Mouse (Mus musculus): ENCODE data around the gene Olfr548-ps1.
"Not testable (repeated sequence)": the region's sequence is repeated elsewhere in the genome, so short reads cannot be mapped to it uniquely, and the experiment has no call there.

The Olfr548-ps1 gene

DNA sequence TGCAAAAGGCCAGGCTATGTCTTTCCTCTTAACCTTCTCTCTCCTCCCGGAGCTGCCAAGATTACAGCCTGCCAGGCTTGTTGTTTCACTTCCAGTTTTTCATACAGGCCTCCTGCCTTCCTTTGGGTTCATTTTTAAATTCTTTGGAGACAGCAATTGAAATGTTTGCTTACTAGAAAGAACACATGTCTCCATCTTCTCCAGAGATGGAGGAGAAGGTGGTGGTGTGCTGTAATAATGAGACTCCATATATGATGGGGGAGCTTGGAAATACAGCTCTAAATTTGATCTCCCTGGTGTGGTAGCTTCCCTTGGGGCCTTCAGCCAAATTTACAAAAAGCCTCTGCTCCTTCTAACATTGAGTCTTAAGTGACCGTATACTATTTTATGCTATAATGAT lies at the start of gene Olfr548-ps1:
Gene Olfr548-ps1 (plus strand): TSS at position 301 of the 400 bp plus-strand sequence.
- DNase-seq (ENCODE audit: low read depth, low spot score): no peak

DNA sequence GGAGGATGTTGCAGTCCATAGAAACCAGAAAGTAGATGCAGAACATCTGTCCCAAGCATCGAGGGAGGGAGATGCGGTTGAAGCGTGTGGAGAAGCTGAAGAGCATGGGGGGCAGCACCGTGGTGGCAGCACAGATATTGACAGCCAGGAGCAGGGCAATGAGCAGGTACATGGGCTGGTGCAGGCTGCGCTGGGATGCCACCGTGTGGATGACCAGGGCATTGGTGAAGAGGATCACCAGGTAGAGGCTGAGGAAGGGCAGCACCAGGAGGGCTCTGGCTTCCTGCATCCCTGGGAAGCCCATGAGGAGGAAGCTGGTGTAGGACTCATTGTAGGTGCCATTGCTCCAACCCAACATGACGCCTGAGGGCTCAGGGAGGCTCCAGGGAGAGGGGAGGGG lies 46.3 kb upstream of the Olfr548-ps1 start:
- not testable (repeated sequence) for DNase-seq (ENCODE audit: low read depth, low spot score)

DNA sequence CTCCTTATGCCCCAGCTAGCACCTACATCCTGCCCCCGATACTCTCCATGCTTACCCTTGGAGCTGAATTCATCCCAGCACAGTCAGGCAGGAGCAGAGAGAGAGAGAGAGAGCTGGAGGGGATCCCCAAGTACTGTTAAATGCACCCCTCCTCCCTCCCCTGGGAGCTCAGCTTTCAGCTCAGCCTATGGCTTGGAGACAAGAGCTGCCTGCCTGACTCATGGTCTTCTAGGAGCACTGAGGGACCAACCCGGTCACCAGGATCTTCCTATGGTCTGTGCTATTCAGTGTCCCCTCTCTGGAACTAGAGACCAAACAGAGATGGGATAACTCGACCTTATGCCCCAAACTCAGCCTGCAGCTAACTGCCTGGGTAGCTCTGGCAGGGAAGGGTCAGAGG lies 41.2 kb upstream of the Olfr548-ps1 start, which contains the start of gene Olfr545:
Gene Olfr545 (minus strand): TSS at position 101 of the 400 bp plus-strand sequence.
- no peak for DNase-seq (ENCODE audit: low read depth, low spot score)

DNA sequence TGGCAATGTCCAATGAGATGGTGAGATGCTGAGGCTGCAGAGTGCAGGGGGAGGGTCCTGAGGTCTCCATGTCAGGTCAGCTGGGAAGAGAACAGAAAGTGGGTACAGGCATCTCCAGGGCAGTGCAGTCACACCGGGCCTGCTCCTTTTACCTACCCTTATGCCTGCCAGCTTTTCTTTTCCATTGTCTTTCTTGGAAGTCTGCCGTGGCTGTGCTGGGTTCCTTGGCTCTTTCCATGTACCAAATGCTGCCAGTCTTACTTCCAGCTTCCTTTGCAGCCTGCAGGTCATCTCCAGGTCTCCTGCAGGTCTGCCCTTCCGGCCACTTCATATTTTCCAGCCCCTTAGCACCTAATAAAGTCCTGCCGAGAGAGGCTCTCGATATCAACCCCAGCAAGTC lies 38.7 kb upstream of the Olfr548-ps1 start:
- DNase-seq (ENCODE audit: low read depth, low spot score): no peak

DNA sequence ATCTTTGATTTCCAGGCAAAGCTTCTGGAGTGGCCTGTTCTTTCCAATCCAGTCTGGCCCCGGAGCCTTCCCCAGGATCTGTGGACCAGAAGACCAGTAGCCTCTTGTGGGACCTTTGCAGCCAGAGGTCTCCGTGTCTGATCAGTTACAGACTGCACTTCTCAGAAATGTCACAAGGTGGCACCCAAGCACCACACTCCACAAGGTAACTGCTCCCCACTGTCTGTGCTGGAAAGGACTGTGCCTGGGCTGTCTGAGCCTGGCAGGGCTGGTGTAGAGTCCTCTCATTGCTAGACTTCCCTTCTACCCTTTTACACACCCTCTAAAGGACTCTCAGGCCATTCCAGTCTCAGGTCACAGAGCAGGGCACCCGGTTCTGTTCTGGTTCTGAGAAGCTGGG lies 33.8 kb upstream of the Olfr548-ps1 start:
- peak; percentile 74 for DNase-seq (ENCODE audit: low read depth, low spot score)

DNA sequence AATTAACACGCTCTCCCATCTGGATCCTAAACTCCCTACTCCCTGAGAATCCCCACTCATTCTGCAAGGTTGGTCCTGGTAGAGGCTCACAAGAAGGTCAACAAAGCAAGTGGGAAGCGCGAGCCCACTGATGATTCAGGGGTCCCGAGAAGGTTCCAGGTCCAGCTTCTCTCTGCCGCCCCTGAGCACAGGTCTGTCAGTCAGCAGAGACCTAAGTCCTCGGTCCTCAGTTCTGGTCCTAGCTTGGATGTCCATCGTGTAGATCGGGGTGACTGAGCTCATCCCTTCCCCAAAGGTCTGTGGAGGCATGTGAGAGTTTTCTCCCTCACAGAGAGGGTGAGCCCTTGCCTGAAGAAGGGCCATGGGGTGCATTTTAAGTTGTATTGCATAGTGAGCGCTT lies 32.6 kb upstream of the Olfr548-ps1 start:
- DNase-seq (ENCODE audit: low read depth, low spot score): no peak

DNA sequence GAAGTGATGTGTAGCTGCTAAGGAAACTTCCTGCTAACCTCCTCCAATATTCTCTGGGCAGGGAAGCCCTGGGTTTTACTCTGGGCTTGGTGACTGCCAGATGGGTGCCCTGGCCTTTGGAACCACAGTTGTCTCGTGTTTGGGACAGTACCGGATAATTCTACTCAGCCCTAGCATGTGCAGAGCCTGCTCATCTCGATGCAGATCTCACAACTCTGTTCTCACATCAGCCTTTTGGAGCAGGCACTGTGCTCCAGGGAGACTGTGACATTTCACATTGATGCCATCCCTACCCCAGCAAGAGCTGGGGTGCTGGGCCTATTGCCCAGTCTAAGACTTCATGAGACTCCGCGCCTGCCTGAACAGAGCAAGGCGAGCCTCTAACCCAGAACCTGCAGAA lies 32.0 kb upstream of the Olfr548-ps1 start:
- no peak for DNase-seq (ENCODE audit: low read depth, low spot score)

DNA sequence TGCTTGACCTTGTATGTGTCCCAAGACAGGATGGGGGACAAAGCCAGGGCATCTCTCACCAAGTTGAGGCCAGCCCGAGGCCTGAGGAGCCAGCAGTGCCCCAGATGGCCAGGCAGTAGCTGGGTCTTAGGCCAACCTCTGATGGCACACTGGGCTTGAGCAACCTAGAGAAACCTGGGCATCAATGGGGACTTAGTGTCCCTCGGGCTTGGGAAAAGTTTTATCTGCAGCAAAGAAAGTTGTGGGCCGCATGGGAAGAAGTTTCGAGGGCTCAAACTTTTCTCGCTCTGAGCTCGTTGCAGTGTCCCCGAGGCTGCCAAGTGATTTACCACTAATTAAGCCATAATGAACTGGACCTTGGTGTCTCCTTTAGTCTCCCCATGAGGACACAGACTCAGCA lies 31.0 kb upstream of the Olfr548-ps1 start:
- DNase-seq (ENCODE audit: low read depth, low spot score): no peak

DNA sequence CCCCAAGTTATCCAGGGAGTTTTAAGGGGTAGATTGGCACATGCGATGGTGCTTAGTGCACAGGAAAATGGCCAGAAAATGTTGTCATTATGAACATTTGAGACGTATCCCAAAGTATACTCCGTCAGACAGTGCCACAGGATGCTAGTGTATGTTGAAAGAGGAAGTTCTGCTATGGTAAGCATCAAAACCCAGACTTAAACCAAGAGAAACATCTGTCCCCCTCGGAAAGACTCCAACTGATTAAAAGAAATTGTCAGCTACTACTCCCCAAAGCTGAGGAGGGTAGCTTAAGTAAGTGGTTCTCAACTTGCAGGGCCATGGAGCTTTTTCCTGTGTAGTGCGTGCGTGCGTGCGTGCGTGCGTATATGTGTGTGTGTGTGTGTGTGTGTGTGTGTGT lies 28.8 kb upstream of the Olfr548-ps1 start:
- peak; percentile 16 for DNase-seq (ENCODE audit: low read depth, low spot score)

DNA sequence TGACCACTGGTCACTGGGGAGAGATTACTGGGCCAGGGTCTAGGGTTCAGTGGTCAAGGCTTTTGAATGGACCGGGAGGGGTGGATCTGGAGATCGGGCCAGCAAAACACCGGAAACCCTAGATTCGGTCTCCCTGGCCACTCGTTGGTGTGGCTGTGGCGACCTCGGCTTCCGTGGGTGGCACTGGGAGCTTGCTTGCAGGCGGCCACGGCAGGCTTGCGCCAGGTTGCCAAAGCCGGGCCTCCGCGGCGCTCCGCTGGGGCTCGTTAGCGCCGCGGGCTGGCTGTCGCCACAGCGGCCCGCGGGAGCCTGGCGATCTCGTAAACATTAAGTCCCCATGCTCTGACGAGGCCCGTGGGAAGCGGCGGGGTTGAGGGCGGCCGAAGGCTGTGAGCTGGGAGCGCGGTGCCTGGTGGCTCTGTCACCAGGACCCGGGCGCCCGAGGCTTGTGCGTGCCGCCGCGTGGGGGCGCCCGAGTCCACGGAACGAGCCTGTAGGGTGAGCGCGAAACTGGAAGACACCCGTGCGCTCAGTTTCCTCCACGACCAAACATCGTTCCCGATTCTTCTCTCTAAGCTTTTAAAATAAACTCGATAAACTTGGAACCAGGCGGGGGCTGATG lies 27.8 kb upstream of the Olfr548-ps1 start:
- DNase-seq (ENCODE audit: low read depth, low spot score): peak; percentile 88

DNA sequence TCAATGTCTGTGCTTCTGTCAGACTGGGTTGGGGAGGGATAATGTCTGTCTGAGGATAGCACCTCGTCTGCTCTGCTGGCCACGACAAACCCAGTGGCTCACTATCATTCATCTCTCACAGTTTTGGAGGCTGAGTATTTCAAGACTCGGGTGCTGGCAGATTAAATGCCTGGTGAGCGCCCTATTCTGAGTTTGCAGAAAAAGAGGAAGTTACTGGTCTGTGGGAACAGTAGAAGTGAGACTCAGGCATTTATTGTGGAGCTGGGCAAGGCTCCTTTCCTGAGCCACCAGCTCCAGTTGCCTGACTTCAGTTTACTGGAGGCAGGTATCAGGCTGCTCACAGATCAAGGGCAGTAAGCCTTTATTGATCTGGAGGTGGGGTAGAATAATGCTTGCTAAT lies 26.6 kb upstream of the Olfr548-ps1 start:
- peak; percentile 27 for DNase-seq (ENCODE audit: low read depth, low spot score)

DNA sequence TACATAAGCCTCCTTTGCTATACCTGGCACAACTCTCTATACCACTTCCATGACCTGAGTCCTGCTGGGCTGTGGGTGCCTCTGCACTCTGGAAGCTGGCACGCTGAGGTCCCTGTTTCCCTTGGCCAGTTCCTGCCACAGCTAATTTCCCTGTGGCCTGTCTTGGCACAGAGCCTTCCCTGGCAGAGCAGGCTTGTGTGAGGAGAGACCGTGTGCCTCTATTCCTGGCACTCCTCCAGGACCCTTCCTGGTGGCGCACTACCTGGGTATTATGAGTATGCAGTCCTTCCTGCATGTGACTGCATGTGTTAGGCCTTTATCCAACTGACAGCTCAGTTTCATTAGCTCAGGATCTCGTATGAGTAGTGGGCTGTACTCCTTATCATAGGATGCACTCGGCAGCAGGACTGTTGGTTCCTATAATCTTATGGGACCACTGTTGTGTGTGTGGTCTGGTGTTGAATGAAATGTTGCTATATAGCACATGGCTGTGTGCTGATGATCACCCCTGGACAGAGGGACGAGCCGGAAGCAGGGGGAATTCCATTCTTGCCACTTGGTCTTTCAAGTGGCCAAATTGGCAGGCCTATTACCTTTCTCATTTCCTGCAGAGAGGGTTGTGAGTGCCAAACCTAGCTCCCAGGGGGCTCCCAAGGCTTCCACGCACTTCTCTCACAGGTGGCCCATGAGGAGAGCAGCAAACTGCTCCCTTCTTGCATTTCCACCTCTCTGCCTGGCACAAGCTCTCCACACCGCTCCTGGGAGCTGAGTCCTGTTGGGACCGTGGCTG lies 24.2 kb upstream of the Olfr548-ps1 start:
- no peak for DNase-seq (ENCODE audit: low read depth, low spot score)

DNA sequence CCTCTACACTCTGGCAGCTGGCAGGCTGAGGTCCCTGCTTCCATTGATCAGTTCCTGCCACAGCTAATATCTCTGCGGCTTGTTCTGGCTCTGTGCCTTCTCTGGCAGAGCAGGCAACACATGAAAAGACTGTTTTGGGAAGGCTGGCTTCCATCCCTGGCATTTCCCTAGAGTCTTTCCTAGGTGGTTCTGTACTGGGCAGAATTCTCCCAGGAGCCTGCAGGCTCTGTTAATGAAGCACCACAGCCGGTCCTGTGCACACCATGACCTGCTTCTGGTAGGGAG lies 23.7 kb upstream of the Olfr548-ps1 start:
- no peak for DNase-seq (ENCODE audit: low read depth, low spot score)

DNA sequence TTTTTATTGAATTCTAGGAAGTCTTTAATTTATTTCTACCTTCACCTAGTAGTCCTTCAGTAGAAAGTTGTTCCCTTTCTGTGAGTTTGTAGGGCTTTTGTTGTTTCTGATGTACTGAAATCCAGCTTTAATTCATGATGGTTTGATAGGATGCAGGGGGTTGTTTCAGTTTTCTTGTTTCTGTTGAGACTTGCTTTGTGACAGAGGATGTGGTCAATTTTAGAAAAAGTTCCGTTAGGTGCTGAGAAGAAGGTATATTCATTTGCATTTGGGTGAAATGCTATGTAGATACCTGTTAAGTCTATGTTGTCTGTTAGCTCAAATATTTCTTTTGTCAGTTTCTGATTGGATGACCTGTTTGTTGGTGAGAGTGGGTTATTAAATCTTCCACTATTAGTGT lies 11.6 kb upstream of the Olfr548-ps1 start:
- DNase-seq (ENCODE audit: low read depth, low spot score): no peak

DNA sequence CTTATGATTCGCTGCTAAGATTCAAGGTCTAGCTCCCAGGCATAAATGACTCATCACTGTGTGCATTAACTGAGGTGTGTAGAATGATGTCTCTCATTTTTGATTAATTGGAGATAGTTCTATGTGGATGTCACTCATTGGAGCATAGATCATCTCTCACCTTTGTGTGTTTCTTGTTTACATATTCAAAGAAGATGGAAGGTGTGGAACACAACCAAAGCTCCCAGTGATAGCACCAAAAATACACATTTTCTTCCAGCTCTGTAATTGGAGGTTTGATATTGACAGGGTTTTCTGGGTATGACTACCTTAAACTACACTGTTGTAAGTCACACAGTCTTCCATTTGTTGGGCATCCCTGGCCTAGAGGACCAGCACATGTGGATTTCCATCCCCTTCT lies 6.2 kb upstream of the Olfr548-ps1 start, which contains the start of gene Olfr547:
Gene Olfr547 (plus strand): TSS at position 301 of the 400 bp plus-strand sequence.
- DNase-seq (ENCODE audit: low read depth, low spot score): no peak

DNA sequence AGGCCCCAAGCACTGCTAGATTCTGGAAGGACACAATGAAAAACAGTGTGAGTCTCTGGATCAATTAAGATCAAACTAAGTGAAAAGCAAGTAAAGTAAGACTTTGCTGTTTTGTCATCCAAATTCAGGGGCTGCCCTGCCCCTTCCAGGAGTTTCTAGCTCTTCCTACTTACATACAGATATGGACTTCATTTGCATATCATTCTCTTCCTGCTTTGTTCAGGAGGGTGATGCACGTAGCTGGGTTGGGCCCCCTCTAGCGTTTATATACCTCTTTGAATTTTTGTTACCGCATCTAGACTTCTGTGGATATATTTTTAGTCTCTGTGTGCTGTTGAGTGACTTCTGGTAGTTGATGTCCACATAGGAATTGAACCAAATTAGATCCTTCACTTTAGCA lies 555 bp downstream of the Olfr548-ps1 start:
- DNase-seq (ENCODE audit: low read depth, low spot score): no peak

DNA sequence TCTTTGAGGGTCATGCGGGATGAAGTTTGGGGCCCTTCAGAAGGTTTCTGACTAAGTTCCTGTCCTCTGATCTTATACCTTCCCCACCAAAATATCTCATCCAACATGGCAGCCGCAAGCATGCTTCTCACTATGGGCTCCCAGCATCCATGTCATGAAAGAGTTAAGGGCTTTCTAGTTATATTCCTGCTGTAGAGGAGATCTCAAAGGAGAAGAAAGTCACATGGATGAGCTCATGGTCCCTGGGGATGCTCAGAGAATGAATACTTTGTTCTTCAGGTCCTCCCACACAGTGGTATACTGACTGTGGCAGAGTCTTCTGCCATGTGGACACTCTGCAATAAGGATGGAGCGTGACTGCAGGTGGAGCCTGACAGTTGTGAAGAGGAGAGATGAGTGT lies 8.9 kb downstream of the Olfr548-ps1 start, which contains the start of gene Olfr549:
Gene Olfr549 (plus strand): TSS at position 301 of the 400 bp plus-strand sequence.
- DNase-seq (ENCODE audit: low read depth, low spot score): no peak

DNA sequence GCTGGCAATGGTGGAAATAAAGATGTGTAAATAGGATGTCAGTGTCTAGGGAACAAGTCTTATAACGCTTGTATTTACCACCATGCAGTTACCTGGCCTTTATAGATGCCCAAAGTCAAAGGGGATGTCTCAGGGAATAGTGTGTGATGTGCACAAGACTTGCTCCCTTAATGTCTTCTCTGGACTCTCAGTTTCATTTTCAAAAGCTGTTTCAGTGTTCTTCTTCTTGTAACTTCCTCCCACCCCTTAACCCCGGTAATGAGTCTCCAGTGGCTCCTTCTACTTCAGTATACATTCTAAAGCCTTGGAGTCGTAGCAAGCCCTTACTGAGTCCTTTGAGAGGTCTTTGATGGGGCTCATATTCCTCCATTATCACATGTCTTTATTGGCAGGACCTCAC lies 12.6 kb downstream of the Olfr548-ps1 start:
- peak; percentile 43 for DNase-seq (ENCODE audit: low read depth, low spot score)

DNA sequence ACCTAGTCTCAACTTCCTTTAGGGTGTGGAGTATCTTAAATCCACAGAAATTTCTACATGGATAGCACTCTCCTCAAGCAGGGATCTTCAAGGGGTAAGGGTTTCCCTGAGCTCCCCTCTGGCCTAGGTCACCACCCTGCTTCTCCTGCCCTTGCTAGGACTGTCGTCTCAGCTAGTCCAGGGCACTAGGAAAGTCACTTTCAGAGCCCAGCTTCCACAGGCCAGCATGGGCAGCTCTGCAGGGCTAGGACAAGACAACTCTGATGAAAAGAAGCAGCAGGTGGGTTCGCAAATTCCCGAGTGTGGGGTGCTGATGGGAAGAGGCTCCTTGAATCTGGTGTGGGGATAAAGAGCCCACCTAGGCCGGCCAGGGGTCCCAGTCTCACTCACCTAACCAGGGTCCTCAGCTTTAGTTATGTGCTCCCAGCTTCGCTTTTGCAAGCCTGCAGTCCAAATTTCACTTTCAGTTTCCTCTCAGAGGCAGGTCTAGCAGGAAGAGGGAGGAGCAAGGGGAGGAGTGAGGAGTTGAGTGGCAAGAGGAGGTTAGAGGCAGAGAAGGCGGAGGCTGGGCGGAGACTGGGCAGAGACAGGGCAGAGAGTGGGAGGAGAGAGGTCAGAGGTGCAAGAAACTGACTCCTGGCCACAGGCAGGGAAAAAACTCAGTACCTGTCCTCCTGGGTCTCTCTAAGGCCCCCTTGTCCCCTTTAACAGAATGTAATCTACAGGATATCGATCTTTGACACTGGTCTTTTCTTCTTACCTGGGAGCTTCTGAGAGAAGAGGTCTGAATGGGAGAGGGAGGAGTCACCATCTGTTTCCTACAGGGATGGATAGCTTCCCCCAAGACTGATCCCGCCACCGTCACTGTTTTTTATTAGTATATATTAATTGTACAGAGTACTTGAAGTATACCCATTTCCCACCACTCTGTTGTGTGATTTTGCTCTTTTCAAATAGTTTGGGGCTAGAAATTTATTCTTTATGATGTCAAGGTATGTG lies 24.6 kb downstream of the Olfr548-ps1 start, which contains the start of gene Trim21:
Gene Trim21 (minus strand): TSS at position 488 of the 999 bp plus-strand sequence.
- peak; percentile 94 for DNase-seq (ENCODE audit: low read depth, low spot score)

DNA sequence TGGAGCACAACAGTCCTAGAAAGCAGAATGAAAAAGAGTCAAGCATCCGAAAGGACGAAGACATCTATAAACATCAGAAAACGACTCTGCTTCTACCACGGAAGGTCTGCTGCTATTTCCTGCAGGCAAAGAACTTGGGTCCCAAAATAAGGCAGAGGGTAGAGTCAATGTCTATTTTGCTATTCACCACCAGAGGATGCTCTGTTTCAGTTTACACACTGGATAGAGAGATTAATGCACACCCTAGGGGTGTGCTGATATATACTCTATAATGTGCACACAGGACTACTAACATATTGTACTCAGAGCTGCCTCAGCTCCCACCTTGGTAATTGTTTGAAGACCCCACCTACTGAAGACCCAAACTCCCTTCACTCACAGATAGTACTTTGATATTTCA lies 25.5 kb downstream of the Olfr548-ps1 start:
- DNase-seq (ENCODE audit: low read depth, low spot score): peak; percentile 20

DNA sequence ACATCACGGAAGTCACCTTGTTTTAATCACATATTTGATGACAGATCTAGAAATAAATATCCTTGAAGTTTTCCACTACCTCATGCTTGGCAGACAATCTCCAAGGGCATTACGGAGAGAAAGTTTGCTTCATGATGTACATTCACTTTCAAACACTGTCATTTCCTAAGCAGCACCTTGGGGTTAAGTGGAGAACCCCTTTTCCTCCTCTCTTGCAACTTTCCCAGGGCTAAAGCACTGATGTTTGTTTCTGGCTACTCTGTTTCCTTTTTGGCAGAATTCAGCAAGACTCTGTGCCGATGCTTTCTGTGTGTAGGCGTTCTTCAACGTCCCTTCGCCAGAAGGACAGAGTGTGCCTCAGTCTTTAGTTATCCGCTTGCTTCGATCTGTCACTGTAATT lies 30.4 kb downstream of the Olfr548-ps1 start, which contains the start of gene Olfr550:
Gene Olfr550 (plus strand): TSS at position 301 of the 400 bp plus-strand sequence.
- no peak for DNase-seq (ENCODE audit: low read depth, low spot score)

Data from A20 (cell line).